Mouse (Mus musculus) forebrain, embryonic 16.5 days (tissue): Measurements from ENCODE around the gene Bnip2. TPM values are rescaled to one million over a fixed set of nuclear protein-coding genes. Genes with fewer than 3 reads are reported as not detected.

Source experiments
- ATAC-seq: fragments of 200-750 bp; cut with Nextera tagmentation; 2 replicates; pipeline ENCODE4 v1.8.0; 2017; ENCODE audit warnings: mild to moderate bottlenecking, moderate library complexity
- H3K27ac ChIP-seq: fragments of 300-500 bp; sonication (generic); 2 replicates; pipeline ENCODE4 v1.5.1; 2014; ENCODE audit warnings: low read length, control low read depth
- H3K27me3 ChIP-seq: fragments of 300-500 bp; sonication (generic); replicated peaks from 2 replicates; pipeline ENCODE4 v1.6.1; 2014; ENCODE audit warnings: low read length; ENCODE audit not compliant: control insufficient read depth, insufficient read depth
- H3K36me3 ChIP-seq: fragments of 300-500 bp; sonication (generic); 2 replicates; pipeline ENCODE4 v1.6.1; 2014; ENCODE audit not compliant: control insufficient read depth, insufficient read depth
- H3K4me1 ChIP-seq: fragments of 300-500 bp; sonication (generic); replicated peaks from 2 replicates; pipeline ENCODE4 v1.6.1; 2014; ENCODE audit warnings: low read length; ENCODE audit not compliant: control insufficient read depth, insufficient read depth
- H3K4me2 ChIP-seq: fragments of 300-500 bp; sonication (generic); 2 replicates; pipeline ENCODE4 v1.6.1; 2014; ENCODE audit warnings: mild to moderate bottlenecking, low read length, control low read depth
- H3K4me3 ChIP-seq: fragments of 300-500 bp; sonication (generic); replicated peaks from 2 replicates; pipeline ENCODE4 v1.5.1; 2014; ENCODE audit warnings: mild to moderate bottlenecking, low read length, control low read depth
- H3K9ac ChIP-seq: fragments of 300-500 bp; sonication (generic); replicated peaks from 2 replicates; pipeline ENCODE4 v1.6.1; 2014; ENCODE audit warnings: low read depth, low read length, control low read depth
- H3K9me3 ChIP-seq: fragments of 300-500 bp; sonication (generic); 2 replicates; pipeline ENCODE4 v1.6.1; 2016; ENCODE audit warnings: low read length; ENCODE audit not compliant: control insufficient read depth
- WGBS: fragments of 180-500 bp; shearing (Covaris S2); extraction: QIAGEN DNeasy Blood & Tissue Kit; methylation state at CpG from one replicate; pipeline ENCODE4 v1.1.7; 2014; 5-methylcytosine and 5-hydroxymethylcytosine counted together
- polyA plus RNA-seq: library from polyadenylated mRNA; unstranded; fragments of >200 nt; fragmentation: Nextera tagmentation; extraction: Ambion mirVana; gene quantifications from 2 replicates; pipeline ENCODE4 v1.2.1, GENCODE M21; 2015

Gene Bnip2
- polyA plus RNA-seq, 1 experiment from 2014 or later, result 102 TPM

GRCm38 (mm10) chr9:69986571-69986970 lies 2.7 kb upstream of the Bnip2 start:
- 90% methylated on average over 5 of the region's 5 CpGs for WGBS
- ATAC-seq, result no peak
- Histone ChIP-seq H3K4me1 (peaks cover 13% of the 10 kb centered on the region), H3K9me3 (no peaks in the 10 kb centered on the region), H3K9ac (no peak overlapping the region), H3K4me2 (no peak overlapping the region), H3K27me3 (no peaks in the 10 kb centered on the region), H3K36me3 (no peaks in the 10 kb centered on the region; the same call in 1 of the 2 replicates), H3K27ac (no peak overlapping the region), H3K4me3 (no peak overlapping the region)

DNA sequence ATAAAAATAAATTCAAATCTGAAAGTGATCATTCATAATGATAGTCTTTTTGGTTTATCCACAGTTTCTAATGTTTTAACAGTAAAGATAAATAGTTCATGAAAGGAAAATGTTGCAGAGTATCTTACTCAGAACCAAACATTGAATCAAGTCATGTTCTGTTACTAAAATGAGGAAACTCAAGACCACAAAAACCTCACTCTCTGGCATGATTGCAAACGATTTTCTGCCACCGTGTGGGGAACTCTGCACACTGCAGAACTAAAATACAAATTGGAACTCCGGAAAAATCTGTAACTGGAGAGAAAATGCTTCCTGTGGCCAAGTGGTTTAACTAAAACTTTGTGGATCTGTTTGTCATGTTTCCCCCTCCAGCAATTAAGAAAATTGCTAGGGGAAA lies 1.7 kb upstream of the Bnip2 start:
- H3K9me3 ChIP-seq, result no peaks in the 10 kb centered on the region
- H3K4me2 ChIP-seq, result no peak overlapping the region
- H3K27ac ChIP-seq, result no peak overlapping the region
- H3K4me3 ChIP-seq, result no peak overlapping the region
- no peaks in the 10 kb centered on the region; the same call in 1 of the 2 replicates for H3K36me3 ChIP-seq
- under 1% methylated on average over 3 of the region's 3 CpGs for WGBS
- H3K9ac ChIP-seq, result no peak overlapping the region
- H3K4me1 ChIP-seq, result peaks cover 21% of the 10 kb centered on the region
- no peaks in the 10 kb centered on the region for H3K27me3 ChIP-seq
- no peak for ATAC-seq

DNA sequence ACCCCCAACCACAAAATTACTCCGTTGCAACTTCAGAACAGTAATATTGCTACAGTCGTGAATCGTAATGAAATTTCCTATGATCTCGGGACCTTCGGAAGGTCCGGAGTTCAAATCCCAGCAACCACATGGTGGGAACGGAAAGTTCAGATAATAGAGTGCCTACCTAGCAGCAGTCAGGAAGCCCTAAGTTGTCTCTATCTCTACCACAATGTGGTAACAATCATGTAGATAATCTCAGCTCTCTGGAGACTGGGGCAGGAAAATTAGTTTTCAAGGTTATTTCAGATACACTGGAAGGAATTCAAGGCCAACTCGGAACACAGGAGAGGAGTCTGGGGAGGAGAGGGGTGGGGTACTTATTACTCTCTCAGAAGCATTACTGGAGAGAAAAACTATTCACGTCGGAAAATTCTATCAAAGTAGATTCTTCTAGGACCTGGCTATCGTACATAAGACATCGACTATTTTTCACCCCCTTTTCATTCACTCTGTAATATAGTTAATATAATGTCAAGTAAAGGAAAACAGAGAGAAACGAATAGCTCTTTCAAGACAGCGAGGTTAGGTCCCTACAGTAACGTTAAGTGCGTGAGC lies 462 bp upstream of the Bnip2 start:
- H3K36me3 ChIP-seq, result no peaks in the 10 kb centered on the region; the same call in 1 of the 2 replicates
- H3K9me3 ChIP-seq, result no peaks in the 10 kb centered on the region
- peaks cover 24% of the 10 kb centered on the region for H3K4me1 ChIP-seq
- H3K9ac ChIP-seq, result peak overlapping the region; percentile 99
- no peaks in the 10 kb centered on the region for H3K27me3 ChIP-seq
- H3K4me2 ChIP-seq, result peak overlapping the region; percentile 63
- 39% methylated on average over 16 of the region's 16 CpGs for WGBS
- peak overlapping the region; percentile 100 for H3K4me3 ChIP-seq
- peak overlapping the region; percentile 90 for H3K27ac ChIP-seq
- peak; percentile 1; the same call in 1 of the 2 replicates for ATAC-seq

DNA sequence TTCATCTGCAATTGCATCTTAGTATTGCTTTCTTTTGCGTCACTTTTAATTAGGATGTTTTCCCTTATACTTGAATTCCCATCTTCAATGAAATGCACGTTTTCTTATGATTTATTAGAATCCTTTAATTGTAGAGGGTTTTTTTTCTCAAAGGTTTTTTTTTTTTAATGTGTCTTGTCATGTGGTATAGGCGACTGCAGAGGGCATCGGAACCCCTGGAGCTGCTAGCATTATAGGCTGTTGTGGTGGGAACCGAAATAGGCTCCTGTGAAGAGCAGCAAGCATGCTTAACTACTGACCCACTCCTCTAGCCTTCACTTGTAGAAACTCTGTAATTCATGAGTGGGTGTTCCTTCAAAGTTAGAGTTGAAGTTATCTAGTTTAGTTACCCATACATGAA lies 1.1 kb downstream of the Bnip2 start:
- Histone ChIP-seq H3K9me3 (no peaks in the 10 kb centered on the region), H3K4me3 (peak overlapping the region; percentile 100)
- WGBS, result 9% methylated on average over 5 of the region's 5 CpGs

DNA sequence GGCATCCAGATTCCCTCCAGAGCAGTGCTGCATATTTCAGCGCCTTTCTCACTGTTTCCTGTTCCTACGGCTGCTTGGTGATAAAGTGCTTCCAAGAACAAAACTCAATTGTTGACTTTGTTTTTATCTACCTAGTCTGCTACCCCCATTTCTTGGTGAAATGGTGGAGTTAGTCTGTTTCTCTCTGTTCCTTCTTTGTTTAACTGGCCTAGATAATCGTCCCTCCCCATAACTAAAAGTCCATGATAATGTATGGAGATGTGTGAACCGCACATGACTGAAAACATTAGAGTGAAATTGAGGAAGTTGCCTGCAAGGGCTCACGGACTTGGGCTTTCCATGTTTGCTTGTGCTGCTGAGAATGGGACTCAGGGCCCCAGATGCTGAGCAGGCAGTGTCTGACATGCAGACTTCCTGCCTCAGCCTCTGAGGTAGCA lies 3.6 kb downstream of the Bnip2 start:
- Histone ChIP-seq H3K9ac (no peak overlapping the region), H3K9me3 (no peaks in the 10 kb centered on the region), H3K36me3 (peaks cover 14% of the 10 kb centered on the region), H3K4me2 (no peak overlapping the region), H3K27me3 (no peaks in the 10 kb centered on the region), H3K27ac (no peak overlapping the region), H3K4me3 (no peak overlapping the region), H3K4me1 (peaks cover 24% of the 10 kb centered on the region)
- no peak for ATAC-seq
- 83% methylated on average over 5 of the region's 5 CpGs for WGBS

More for the DNA sequence above, 1.1 kb downstream of the Bnip2 start:
- H3K36me3 ChIP-seq, result no peaks in the 10 kb centered on the region; the same call in 1 of the 2 replicates
- peaks cover 24% of the 10 kb centered on the region for H3K4me1 ChIP-seq
- no peak for ATAC-seq
- H3K27me3 ChIP-seq, result no peaks in the 10 kb centered on the region
- H3K9ac ChIP-seq, result peak overlapping the region; percentile 13; the same call in 1 of the 2 replicates
- peak overlapping the region; percentile 56 for H3K4me2 ChIP-seq
- H3K27ac ChIP-seq, result no peak overlapping the region

DNA sequence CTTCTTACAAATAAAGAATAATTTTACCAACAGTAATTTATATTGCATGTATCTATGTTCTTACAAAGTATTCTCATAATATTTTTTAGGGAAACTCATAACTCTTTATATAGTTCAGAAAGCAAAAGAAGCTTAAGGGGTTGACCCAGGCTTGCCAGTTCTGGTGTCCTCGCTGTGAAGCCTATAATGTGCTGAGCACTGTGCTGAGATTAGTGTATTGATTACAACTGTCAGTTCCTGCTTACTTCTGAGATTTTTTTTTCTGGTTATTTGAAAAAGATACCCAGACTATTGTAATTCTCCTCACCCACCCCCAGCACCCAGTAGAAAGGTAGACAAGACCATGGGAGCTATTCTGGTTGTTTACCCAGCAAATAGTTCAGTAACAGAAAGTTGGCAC lies 4.2 kb downstream of the Bnip2 start:
- 93% methylated on average over 1 of the region's 1 CpGs for WGBS
- H3K9me3 ChIP-seq, result no peaks in the 10 kb centered on the region
- peaks cover 24% of the 10 kb centered on the region for H3K4me1 ChIP-seq
- H3K27ac ChIP-seq, result no peak overlapping the region
- H3K36me3 ChIP-seq, result peaks cover 18% of the 10 kb centered on the region
- no peak overlapping the region for H3K4me3 ChIP-seq
- no peak for ATAC-seq
- no peak overlapping the region for H3K4me2 ChIP-seq
- no peaks in the 10 kb centered on the region for H3K27me3 ChIP-seq
- H3K9ac ChIP-seq, result no peak overlapping the region

GRCm38 (mm10) chr9:69994547-69994946 lies 5.3 kb downstream of the Bnip2 start:
- no peak overlapping the region for H3K4me3 ChIP-seq
- H3K36me3 ChIP-seq, result peaks cover 29% of the 10 kb centered on the region
- no peaks in the 10 kb centered on the region for H3K27me3 ChIP-seq
- WGBS, result 96% methylated on average over 5 of the region's 5 CpGs
- H3K9ac ChIP-seq, result no peak overlapping the region
- peaks cover 24% of the 10 kb centered on the region for H3K4me1 ChIP-seq
- ATAC-seq, result no peak
- no peaks in the 10 kb centered on the region for H3K9me3 ChIP-seq
- H3K27ac ChIP-seq, result no peak overlapping the region
- H3K4me2 ChIP-seq, result no peak overlapping the region

- Histone ChIP-seq H3K4me2 (no peak overlapping the region), H3K4me3 (no peak overlapping the region), H3K27ac (no peak overlapping the region), H3K4me1 (no peaks in the 10 kb centered on the region), H3K9ac (no peak overlapping the region), H3K27me3 (no peaks in the 10 kb centered on the region), H3K9me3 (no peaks in the 10 kb centered on the region), H3K36me3 (peaks cover 60% of the 10 kb centered on the region)
- WGBS, result 87% methylated on average over 1 of the region's 1 CpGs
- ATAC-seq, result no peak
Measured at GRCm38 (mm10) chr9:69999318-69999717, 10.1 kb downstream of the Bnip2 start.

- H3K4me3 ChIP-seq, result no peak overlapping the region
- H3K27ac ChIP-seq, result no peak overlapping the region
- H3K27me3 ChIP-seq, result no peaks in the 10 kb centered on the region
- no peak overlapping the region for H3K9ac ChIP-seq
- ATAC-seq, result no peak
- no peaks in the 10 kb centered on the region for H3K9me3 ChIP-seq
- peaks cover 59% of the 10 kb centered on the region for H3K36me3 ChIP-seq
- no peak overlapping the region for H3K4me2 ChIP-seq
- no peaks in the 10 kb centered on the region for H3K4me1 ChIP-seq
- 95% methylated on average over 10 of the region's 10 CpGs for WGBS
Measured at GRCm38 (mm10) chr9:70003516-70003915, 14.2 kb downstream of the Bnip2 start.
